Mouse (Mus musculus): Measurements from ENCODE around the gene Tada3.
A peak's percentile ranks its signal among the peaks of the same experiment; 100 is the strongest.
"Not testable (repeated sequence)": the region's sequence is repeated elsewhere in the genome, so short reads cannot be mapped to it uniquely, and the experiment has no call there.

Tada3 gene

GRCm38 (mm10) chr6:113342297-113342696, 35.4 kb downstream of the Tada3 start:
- DNase-seq (ENCODE audit: low spot score): no peak

- no peak for DNase-seq (ENCODE audit: low spot score)
These were observed 36.1 kb downstream of the Tada3 start for GRCm38 (mm10) chr6:113341574-113341973.

GRCm38 (mm10) chr6:113336852-113337620, 40.6 kb downstream of the Tada3 start:
- DNase-seq (ENCODE audit: low spot score): no peak

- no peak for DNase-seq (ENCODE audit: low spot score)
These were observed 43.5 kb downstream of the Tada3 start for GRCm38 (mm10) chr6:113334216-113334615.

GRCm38 (mm10) chr6:113333137-113333950, 44.3 kb downstream of the Tada3 start:
- DNase-seq (ENCODE audit: low spot score): no peak

- DNase-seq (ENCODE audit: low spot score): not testable (repeated sequence)
These were observed 44.9 kb downstream of the Tada3 start for GRCm38 (mm10) chr6:113332734-113333133.

- DNase-seq (ENCODE audit: low spot score): no peak
These were observed 46.0 kb downstream of the Tada3 start for GRCm38 (mm10) chr6:113331721-113332120.

- DNase-seq (ENCODE audit: low spot score): no peak
These were observed 47.1 kb downstream of the Tada3 start for GRCm38 (mm10) chr6:113330547-113330946.

GRCm38 (mm10) chr6:113329396-113329795, 48.3 kb downstream of the Tada3 start:
- no peak for DNase-seq (ENCODE audit: low spot score)

- DNase-seq (ENCODE audit: low spot score): peak; percentile 88
These were observed 51.0 kb downstream of the Tada3 start, which contains the start of gene Ogg1 for GRCm38 (mm10) chr6:113326533-113327315. TSS of gene Ogg1 (plus strand) at chr6:113326972.

Measured in urinary bladder, postnatal 10 days (tissue).